Mouse (Mus musculus) forebrain, embryonic 11.5 days (tissue): ENCODE measurements around the gene AI413582. TPM values are rescaled to one million over a fixed set of nuclear protein-coding genes. Genes with fewer than 3 reads are reported as not detected.

Experiments
- ATAC-seq: fragments of 200-750 bp; cut with Nextera tagmentation; replicated peaks from 2 replicates; pipeline ENCODE4 v1.8.0; 2017; ENCODE audit warnings: moderate TSS enrichment; ENCODE audit not compliant: low FRiP score
- DNase-seq: peaks from one replicate; pipeline ENCODE4 v3.0.0-alpha.2; 2017; ENCODE audit warnings: low spot score
- H3K27ac ChIP-seq: fragments of 300-500 bp; sonication (generic); 2 replicates; pipeline ENCODE4 v1.5.1; 2014; ENCODE audit warnings: low read depth, low read length
- H3K27me3 ChIP-seq: fragments of 300-500 bp; sonication (generic); 2 replicates; pipeline ENCODE4 v1.6.1; 2014; ENCODE audit warnings: mild to moderate bottlenecking, low read length, mixed read lengths; ENCODE audit not compliant: control insufficient read depth, insufficient read depth
- H3K36me3 ChIP-seq: fragments of 300-500 bp; sonication (generic); 2 replicates; pipeline ENCODE4 v1.6.1; 2014; ENCODE audit warnings: mild to moderate bottlenecking, low read length, moderate library complexity, mixed read lengths; ENCODE audit not compliant: control insufficient read depth, insufficient read depth
- H3K4me1 ChIP-seq: fragments of 300-500 bp; sonication (generic); replicated peaks from 2 replicates; pipeline ENCODE4 v1.6.1; 2014; ENCODE audit warnings: low read length, mixed read lengths; ENCODE audit not compliant: control insufficient read depth, insufficient read depth
- H3K4me2 ChIP-seq: fragments of 300-500 bp; sonication (generic); 2 replicates; pipeline ENCODE4 v1.6.1; 2014; ENCODE audit warnings: low read depth, mild to moderate bottlenecking, low read length, moderate library complexity, mixed read lengths; ENCODE audit not compliant: severe bottlenecking
- H3K4me3 ChIP-seq: fragments of 300-500 bp; sonication (generic); 2 replicates; pipeline ENCODE4 v1.5.1; 2014; ENCODE audit warnings: low read depth, low read length
- H3K9ac ChIP-seq: fragments of 300-500 bp; sonication (generic); 2 replicates; pipeline ENCODE4 v1.6.1; 2014; ENCODE audit warnings: low read length
- H3K9me3 ChIP-seq: fragments of 300-500 bp; sonication (generic); 2 replicates; pipeline ENCODE4 v1.6.1; 2016; ENCODE audit warnings: low read length, mixed read lengths; ENCODE audit not compliant: control insufficient read depth
- WGBS: fragments of 180-500 bp; shearing (Covaris S2); extraction: QIAGEN DNeasy Blood & Tissue Kit; methylation state at CpG from one replicate; pipeline ENCODE4 v1.1.7; 2014; 5-methylcytosine and 5-hydroxymethylcytosine counted together
- polyA plus RNA-seq: library from polyadenylated mRNA; unstranded; fragments of >200 nt; fragmentation: Nextera tagmentation; extraction: Ambion mirVana; gene quantifications from 2 replicates; pipeline ENCODE4 v1.2.1, GENCODE M21; 2014

The AI413582 gene
- polyA plus RNA-seq, 1 experiment from 2014 or later = 16.7 TPM

- WGBS = 2% methylated on average over 31 of the region's 39 CpGs
- H3K36me3 ChIP-seq = no peaks in the 10 kb centered on the region
Observed at GRCm38 (mm10) chr17:27555075-27555511, 10.5 kb downstream of the AI413582 start.

GRCm38 (mm10) chr17:27554062-27554960 lies 11.2 kb downstream of the AI413582 start:
- Histone ChIP-seq H3K4me2 (peak overlapping the region; percentile 91), H3K9me3 (no peaks in the 10 kb centered on the region), H3K27me3 (no peaks in the 10 kb centered on the region), H3K4me3 (peak overlapping the region; percentile 88), H3K9ac (peak overlapping the region; percentile 95), H3K4me1 (peaks cover 15% of the 10 kb centered on the region), H3K36me3 (no peaks in the 10 kb centered on the region), H3K27ac (peak overlapping the region; percentile 96)
- no peak for DNase-seq
- no peak for ATAC-seq
- 35% methylated on average over 20 of the region's 20 CpGs for WGBS

More at GRCm38 (mm10) chr17:27555075-27555511, 10.5 kb downstream of the AI413582 start:
- H3K4me1 ChIP-seq = peaks cover 12% of the 10 kb centered on the region; the same call in 1 of the 2 replicates
- ATAC-seq = peak; percentile 34
- H3K27me3 ChIP-seq = no peaks in the 10 kb centered on the region
- no peaks in the 10 kb centered on the region for H3K9me3 ChIP-seq
- H3K9ac ChIP-seq = peak overlapping the region; percentile 95
- peak overlapping the region; percentile 91 for H3K4me2 ChIP-seq
- peak overlapping the region; percentile 96 for H3K27ac ChIP-seq
- peak; percentile 93 for DNase-seq
- H3K4me3 ChIP-seq = peak overlapping the region; percentile 88

- no peak for DNase-seq
- Histone ChIP-seq H3K9me3 (no peaks in the 10 kb centered on the region), H3K4me2 (no peak overlapping the region), H3K4me1 (peaks cover 14% of the 10 kb centered on the region), H3K36me3 (no peaks in the 10 kb centered on the region), H3K4me3 (no peak overlapping the region), H3K27ac (no peak overlapping the region), H3K27me3 (no peaks in the 10 kb centered on the region), H3K9ac (no peak overlapping the region)
- no peak for ATAC-seq
- 82% methylated on average over 23 of the region's 23 CpGs for WGBS
Observed at GRCm38 (mm10) chr17:27552215-27553201, 13.0 kb downstream of the AI413582 start.

GRCm38 (mm10) chr17:27551393-27551940 lies 14.1 kb downstream of the AI413582 start:
- 60% methylated on average over 10 of the region's 10 CpGs for WGBS
- DNase-seq = no peak
- no peak for ATAC-seq
- H3K27ac ChIP-seq = no peak overlapping the region
- H3K4me3 ChIP-seq = no peak overlapping the region
- 0 out of 2 replicates have a peak overlapping the region, but pooled peaks have one; percentile 5 for H3K9ac ChIP-seq
- no peaks in the 10 kb centered on the region for H3K9me3 ChIP-seq
- H3K27me3 ChIP-seq = no peaks in the 10 kb centered on the region
- H3K36me3 ChIP-seq = no peaks in the 10 kb centered on the region
- no peak overlapping the region for H3K4me2 ChIP-seq
- H3K4me1 ChIP-seq = peaks cover 14% of the 10 kb centered on the region

GRCm38 (mm10) chr17:27549234-27549633 lies 16.3 kb downstream of the AI413582 start:
- Histone ChIP-seq H3K36me3 (no peaks in the 10 kb centered on the region), H3K27me3 (no peaks in the 10 kb centered on the region), H3K9ac (peak overlapping the region; percentile 41), H3K4me1 (peaks cover 12% of the 10 kb centered on the region), H3K9me3 (no peaks in the 10 kb centered on the region), H3K4me3 (no peak overlapping the region), H3K4me2 (peak overlapping the region; percentile 8; the same call in 1 of the 2 replicates), H3K27ac (peak overlapping the region; percentile 37; the same call in 1 of the 2 replicates)
- ATAC-seq (peak; percentile 61; the same call in 1 of the 2 replicates), DNase-seq (no peak)
- 35% methylated on average over 8 of the region's 8 CpGs for WGBS

GRCm38 (mm10) chr17:27547253-27547868 lies 18.2 kb downstream of the AI413582 start:
- no peaks in the 10 kb centered on the region for H3K27me3 ChIP-seq
- DNase-seq = no peak
- H3K4me3 ChIP-seq = no peak overlapping the region
- H3K4me2 ChIP-seq = no peak overlapping the region
- no peaks in the 10 kb centered on the region for H3K9me3 ChIP-seq
- H3K9ac ChIP-seq = no peak overlapping the region
- no peak for ATAC-seq
- H3K27ac ChIP-seq = no peak overlapping the region
- H3K4me1 ChIP-seq = peaks cover 12% of the 10 kb centered on the region
- H3K36me3 ChIP-seq = no peaks in the 10 kb centered on the region
- 77% methylated on average over 9 of the region's 9 CpGs for WGBS

GRCm38 (mm10) chr17:27546574-27547085 lies 18.9 kb downstream of the AI413582 start:
- Histone ChIP-seq H3K4me1 (peaks cover 12% of the 10 kb centered on the region), H3K36me3 (no peaks in the 10 kb centered on the region), H3K27ac (no peak overlapping the region), H3K9ac (no peak overlapping the region), H3K4me2 (no peak overlapping the region), H3K4me3 (no peak overlapping the region), H3K27me3 (no peaks in the 10 kb centered on the region), H3K9me3 (no peaks in the 10 kb centered on the region)
- DNase-seq (no peak), ATAC-seq (no peak)
- 73% methylated on average over 7 of the region's 7 CpGs for WGBS
